Mouse (Mus musculus): ENCODE results near the gene Plxna1.

Plxna1 gene

DNA sequence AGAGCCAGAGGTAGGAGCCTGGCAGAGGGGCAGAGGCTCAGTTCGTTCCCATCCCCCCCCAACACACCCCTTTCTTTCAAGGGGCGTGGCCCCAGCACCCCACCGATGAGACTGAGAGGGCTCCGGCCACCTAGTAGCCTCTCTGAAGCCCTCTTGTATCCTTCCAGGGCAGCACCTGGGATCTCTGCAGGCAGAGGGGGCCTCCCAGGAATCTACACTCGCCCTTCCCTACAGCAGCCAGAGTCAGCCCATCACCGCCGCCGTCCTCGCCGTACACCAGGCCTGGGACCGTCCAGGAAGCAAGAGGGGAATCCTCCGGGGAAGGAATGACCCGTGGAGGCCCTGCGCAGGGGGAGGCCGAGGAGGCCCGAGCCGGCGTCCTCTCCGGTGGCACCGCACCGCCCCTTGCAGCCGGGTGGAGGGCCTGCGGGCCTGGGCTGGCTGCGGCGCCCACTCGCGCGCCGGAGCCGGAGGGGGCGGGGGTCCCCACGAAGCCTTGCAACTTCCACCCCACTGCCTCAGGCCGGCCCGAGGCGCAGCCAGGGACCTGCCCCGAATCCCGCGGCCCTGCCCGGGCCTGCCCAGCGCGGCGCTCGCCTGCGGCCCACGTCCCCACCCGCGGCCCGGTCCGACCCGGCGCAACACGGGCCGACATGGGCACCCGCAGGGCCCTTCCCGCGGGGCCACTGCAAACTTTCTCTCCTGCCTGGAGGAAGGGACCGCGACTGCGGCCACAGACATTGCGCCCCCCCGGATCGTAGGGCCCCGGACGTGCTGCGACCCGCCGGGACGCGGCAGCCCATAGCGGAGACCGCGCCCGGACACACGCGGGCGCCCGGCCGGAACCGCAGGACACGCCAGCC is 771 bp downstream of the Plxna1 start:
- peak; percentile 55 for DNase-seq (ENCODE audit: low read depth, low spot score)

DNA sequence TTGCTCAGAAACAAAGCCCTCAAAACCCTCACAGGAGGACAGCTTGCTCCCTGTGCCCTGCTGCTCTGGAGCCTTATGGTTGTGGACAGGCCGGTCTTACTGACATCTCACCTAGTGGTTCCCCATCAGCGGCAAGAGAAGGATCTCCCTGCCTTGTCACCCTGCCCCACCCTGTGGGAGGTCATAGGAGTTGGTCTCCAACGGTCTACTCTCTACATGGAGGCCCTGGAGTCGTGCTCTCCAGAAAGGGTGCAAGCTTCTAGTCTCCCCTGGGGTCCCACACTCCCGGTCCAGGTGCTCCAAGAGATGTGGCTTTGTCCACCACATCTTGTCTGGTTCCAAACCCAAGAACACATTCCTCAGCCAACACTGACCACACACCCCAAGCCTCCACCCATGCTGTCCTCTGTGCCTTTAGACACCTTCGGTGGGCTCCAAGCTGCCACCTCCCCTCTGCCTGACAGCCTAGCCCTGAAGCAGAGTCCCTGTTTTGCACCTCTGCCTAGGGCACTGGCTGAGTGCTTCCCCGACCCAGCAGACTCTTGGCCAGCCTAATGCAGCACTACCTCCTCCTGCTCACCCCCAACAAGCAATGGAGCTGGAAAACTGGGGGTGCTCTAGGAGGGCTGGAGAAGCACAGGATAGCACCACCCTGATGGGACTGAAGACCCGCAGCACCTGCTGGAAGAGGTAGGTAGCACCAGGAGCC is 1.6 kb downstream of the Plxna1 start:
- no peak for DNase-seq (ENCODE audit: low read depth, low spot score)

GRCm38 (mm10) chr6:89359771-89360708 is 2.4 kb downstream of the Plxna1 start:
- no peak for DNase-seq (ENCODE audit: low read depth, low spot score)

DNA sequence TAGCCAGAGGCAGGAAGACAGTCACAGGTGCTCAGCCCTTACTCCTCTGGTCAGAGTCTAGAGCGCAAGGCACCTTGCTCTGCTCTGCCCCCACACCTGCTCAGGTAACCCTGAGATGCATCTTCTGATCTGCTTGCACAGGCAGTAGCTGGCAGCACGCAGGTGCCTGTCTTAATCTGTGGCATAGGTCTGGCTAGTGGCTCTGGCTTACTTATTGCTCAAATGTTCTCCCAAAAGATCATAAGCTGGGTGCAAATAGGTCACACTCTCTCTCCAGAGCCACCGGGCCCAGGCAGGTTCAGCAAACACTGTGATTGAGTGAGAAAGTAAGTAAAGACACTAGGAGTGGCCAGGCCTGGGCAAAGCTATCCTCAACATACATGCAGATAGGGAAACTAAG is 3.2 kb downstream of the Plxna1 start:
- DNase-seq (ENCODE audit: low read depth, low spot score) = no peak

- DNase-seq (ENCODE audit: low read depth, low spot score) = no peak
These were observed 6.8 kb downstream of the Plxna1 start for GRCm38 (mm10) chr6:89355661-89356060.

DNA sequence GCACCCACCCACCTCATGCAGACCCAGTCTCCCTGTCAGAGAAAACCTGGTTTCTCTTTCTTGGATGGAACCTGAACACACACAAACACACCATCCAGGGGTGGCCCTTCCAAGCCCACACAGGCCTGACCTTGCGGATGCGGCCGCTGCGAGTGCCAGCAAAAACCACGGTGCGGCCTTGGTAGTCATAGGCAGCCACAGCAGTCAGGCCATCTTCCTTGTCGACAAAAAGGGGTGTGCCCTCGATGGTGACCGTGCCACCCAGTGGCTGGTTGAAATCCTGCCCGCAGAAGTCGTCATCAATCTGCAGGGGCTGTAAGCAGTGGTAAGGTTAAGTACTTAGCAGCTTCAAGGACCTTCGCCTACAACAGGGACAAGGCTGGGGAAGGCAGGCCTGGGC is 7.7 kb downstream of the Plxna1 start:
- no peak for DNase-seq (ENCODE audit: low read depth, low spot score)

DNA sequence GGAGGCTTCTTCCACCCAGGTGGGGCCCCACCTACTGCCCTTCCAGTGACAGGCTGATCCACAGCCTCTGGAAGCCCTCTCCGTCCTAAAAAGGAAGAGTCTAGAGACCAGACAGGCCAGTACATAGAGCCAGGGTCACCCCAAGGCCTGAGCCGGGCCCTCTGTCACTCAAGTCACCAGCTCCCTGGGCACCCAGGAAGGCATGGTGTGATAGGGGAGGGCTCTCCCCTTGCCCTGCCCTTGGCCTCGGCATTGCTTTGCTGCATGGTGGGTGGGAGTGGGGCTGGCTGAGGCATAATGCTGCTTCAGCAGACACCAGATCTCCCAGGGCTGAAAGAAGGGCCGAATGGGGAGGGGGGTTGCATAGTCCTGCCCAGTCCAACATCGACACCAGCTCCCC is 8.3 kb downstream of the Plxna1 start:
- DNase-seq (ENCODE audit: low read depth, low spot score) = no peak

DNA sequence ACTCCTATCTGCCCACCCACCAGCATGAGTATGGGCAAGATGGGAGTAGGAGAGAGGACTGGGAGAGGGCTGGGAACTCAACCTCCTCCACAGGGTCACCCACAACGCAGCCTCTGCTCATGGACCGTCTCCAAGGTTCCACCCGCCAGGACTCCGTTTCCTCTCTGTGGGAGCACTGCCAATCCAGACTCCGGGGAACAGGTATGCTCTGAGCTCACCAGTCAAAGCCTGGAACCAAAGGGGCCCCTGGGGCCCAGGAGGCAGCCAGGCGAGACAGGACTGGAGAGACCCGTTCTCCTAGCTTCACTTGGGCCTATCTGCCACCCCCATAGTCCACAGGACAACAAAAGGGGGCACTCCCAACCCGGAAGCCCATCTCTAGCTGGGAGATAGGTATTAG is 9.3 kb downstream of the Plxna1 start:
- DNase-seq (ENCODE audit: low read depth, low spot score) = no peak

DNA sequence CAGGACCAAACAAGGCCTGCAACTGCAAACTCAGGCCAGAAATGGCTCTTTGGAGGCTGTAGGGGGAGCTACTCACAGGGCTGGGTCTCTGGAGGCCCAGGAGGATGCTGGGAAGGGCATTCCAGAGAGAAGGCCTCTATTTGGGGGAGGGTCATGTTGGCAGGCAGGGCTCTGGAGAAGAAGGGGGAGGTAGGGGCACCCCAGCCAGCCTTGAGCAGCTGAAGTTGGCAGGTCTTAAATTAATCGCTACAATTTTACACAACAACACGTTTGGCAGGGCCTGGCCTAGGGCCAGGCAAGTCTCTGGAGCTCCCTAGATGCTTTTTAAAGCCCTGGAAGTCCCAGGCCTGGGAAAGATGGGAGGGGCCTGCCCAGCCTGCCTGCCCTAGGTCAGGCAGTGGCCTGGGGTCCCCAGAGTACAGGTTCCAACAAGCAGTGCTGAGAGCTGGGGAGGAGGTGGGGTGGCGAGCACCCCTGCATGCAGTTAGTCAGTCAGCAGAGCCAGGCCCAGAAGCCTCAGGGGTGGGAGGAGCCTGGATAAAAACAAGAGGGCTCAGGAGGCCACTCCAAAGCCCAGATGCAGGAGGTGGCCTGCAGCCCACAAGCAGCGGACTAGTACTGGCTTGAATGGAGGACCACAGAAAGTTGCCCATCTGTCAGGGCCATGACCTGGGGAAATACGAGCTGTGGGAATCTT is 10.8 kb downstream of the Plxna1 start:
- DNase-seq (ENCODE audit: low read depth, low spot score) = peak; percentile 68

- DNase-seq (ENCODE audit: low read depth, low spot score) = no peak
These were observed 11.9 kb downstream of the Plxna1 start for GRCm38 (mm10) chr6:89350520-89350919.

DNA sequence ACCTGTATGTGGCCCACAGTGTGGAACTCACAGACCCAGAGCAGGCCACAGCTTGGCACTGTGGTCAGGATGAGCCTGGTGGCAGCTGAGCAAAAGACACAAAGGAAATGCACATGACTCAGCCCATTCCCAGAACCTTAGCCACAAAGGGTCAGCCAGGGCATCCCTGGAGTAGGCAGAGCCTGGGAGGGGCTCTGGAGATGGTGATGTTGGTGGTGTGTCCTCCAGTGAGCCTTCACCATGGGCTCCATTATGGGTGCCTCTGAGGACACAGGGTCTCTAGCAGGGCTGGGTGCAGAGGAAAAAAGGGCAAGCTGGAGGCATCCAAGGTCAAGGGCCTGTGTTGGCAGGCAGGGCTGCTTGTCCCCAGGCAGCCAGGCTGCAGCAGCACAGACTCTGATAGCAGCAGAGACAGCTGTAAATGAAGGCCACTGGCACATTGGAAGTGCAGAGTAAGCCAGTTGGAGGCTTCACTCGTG is 12.3 kb downstream of the Plxna1 start:
- DNase-seq (ENCODE audit: low read depth, low spot score) = no peak

DNA sequence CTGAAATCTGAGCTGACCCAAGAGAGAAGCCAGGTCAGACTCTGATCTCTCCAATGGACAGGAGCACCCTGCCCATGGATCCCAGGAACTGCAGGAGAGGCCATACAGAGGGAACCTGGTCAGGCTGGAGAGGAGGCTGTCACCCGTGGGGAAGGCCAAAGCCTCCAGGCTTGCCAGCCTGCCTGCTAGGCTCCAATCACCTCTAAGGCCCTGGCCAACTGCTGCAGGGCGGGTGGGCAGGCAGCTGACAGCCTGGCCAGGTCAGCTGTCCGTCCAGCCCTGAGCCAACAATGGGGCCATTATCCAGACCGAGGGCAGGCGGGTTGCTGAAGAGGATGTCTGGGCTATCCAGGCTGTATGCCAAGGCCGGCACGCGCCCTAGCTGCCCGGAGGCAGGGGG is 14.1 kb downstream of the Plxna1 start:
- no peak for DNase-seq (ENCODE audit: low read depth, low spot score)

GRCm38 (mm10) chr6:89347792-89348191 is 14.6 kb downstream of the Plxna1 start:
- DNase-seq (ENCODE audit: low read depth, low spot score) = no peak

- peak; percentile 37 for DNase-seq (ENCODE audit: low read depth, low spot score)
These were observed 16.6 kb downstream of the Plxna1 start for GRCm38 (mm10) chr6:89345855-89346254.

- no peak for DNase-seq (ENCODE audit: low read depth, low spot score)
These were observed 17.0 kb downstream of the Plxna1 start for GRCm38 (mm10) chr6:89345486-89345785.

- DNase-seq (ENCODE audit: low read depth, low spot score) = peak; percentile 89
These were observed 17.6 kb downstream of the Plxna1 start for GRCm38 (mm10) chr6:89344613-89345485.

- DNase-seq (ENCODE audit: low read depth, low spot score) = no peak
These were observed 20.4 kb downstream of the Plxna1 start for GRCm38 (mm10) chr6:89341981-89342380.

GRCm38 (mm10) chr6:89339447-89339846 is 23.0 kb downstream of the Plxna1 start:
- no peak for DNase-seq (ENCODE audit: low read depth, low spot score)

DNA sequence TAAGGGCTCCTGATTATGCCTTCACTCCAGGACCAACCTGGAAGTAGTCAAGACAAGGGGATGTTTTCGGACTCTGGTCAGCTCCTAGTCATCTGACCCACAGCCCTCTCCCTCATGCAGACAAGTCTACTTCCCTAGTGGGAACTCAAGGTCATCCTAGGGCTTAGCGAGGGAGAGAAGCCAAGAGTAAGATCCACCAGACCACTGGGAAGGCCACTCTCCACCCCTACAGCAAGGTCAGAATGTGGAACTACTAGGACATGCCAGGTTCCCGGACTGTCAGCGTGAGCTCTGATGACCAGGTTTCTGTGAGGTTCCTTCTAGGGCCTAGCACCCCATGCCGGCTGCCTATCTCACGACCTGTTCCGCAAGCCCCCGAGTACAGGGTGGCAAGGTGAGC is 23.7 kb downstream of the Plxna1 start:
- DNase-seq (ENCODE audit: low read depth, low spot score) = no peak

GRCm38 (mm10) chr6:89337574-89337973 is 24.8 kb downstream of the Plxna1 start:
- no peak for DNase-seq (ENCODE audit: low read depth, low spot score)
